7 mouse cellular contexts compared by ENCODE assay signal in genomic region chr7:109493319-109494316, GRCm38 (mm10). TPM values are rescaled to one million over a fixed set of nuclear protein-coding genes. Genes with fewer than 3 reads are reported as not detected.
DNase-seq lines count a peak whose midpoint lies in the region; ATAC-seq lines count a peak whose summit lies in the region.

No protein-coding gene starts in this region.

- peaks cover 37% of the 10 kb centered on the region for H3K27me3 ChIP-seq in forebrain, embryonic 10.5 days (ENCODE audit: poor library complexity, severe bottlenecking)
- no peaks in the 10 kb centered on the region for H3K27me3 ChIP-seq in hindbrain, embryonic 16.5 days (replicated peaks; ENCODE audit: control insufficient read depth, insufficient read depth, low read length)
- H3K27me3 ChIP-seq in midbrain, embryonic 12.5 days = peaks cover 12% of the 10 kb centered on the region

- peak overlapping the region; percentile 64 for H3K9ac ChIP-seq in hindbrain, embryonic 16.5 days (ENCODE audit: low read depth, low read length)
- H3K9ac ChIP-seq in midbrain, embryonic 12.5 days (replicated peaks) = peak overlapping the region; percentile 37

- no peaks in the 10 kb centered on the region for H3K9me3 ChIP-seq in forebrain, embryonic 10.5 days
- no peaks in the 10 kb centered on the region for H3K9me3 ChIP-seq in hindbrain, embryonic 16.5 days (ENCODE audit: control insufficient read depth, low read length)
- no peaks in the 10 kb centered on the region for H3K9me3 ChIP-seq in midbrain, embryonic 12.5 days

- WGBS in forebrain, embryonic 10.5 days = 9% methylated on average over 21 of the region's 21 CpGs
- 13% methylated on average over 21 of the region's 21 CpGs for WGBS in hindbrain, embryonic 16.5 days
- 6% methylated on average over 21 of the region's 21 CpGs for WGBS in midbrain, embryonic 12.5 days

- H3K4me2 ChIP-seq in hindbrain, embryonic 16.5 days (ENCODE audit: low read length) = peak overlapping the region; percentile 67
- peak overlapping the region; percentile 54 for H3K4me2 ChIP-seq in midbrain, embryonic 12.5 days (replicated peaks)

- H3K4me1 ChIP-seq in forebrain, embryonic 10.5 days = peaks cover 31% of the 10 kb centered on the region
- H3K4me1 ChIP-seq in hindbrain, embryonic 16.5 days (ENCODE audit: control insufficient read depth, insufficient read depth, low read depth, low read length) = peaks cover 20% of the 10 kb centered on the region
- H3K4me1 ChIP-seq in midbrain, embryonic 12.5 days = peaks cover 17% of the 10 kb centered on the region

- peak; percentile 86 for DNase-seq in MN1 (ENCODE audit: low spot score)
- peak; percentile 60 for DNase-seq in R1 (ENCODE audit: low read depth, low spot score)
- DNase-seq in forebrain, embryonic 10.5 days (ENCODE audit: extremely low spot score, low spot score) = no peak
- DNase-seq in telencephalon, adult 2 months (ENCODE audit: low read depth, low spot score) = peak; percentile 59
- DNase-seq in urinary bladder, postnatal 10 days (ENCODE audit: low spot score) = no peak

- peak overlapping the region; percentile 38 for H3K4me3 ChIP-seq in forebrain, embryonic 10.5 days
- H3K4me3 ChIP-seq in hindbrain, embryonic 16.5 days (ENCODE audit: low read length) = peak overlapping the region; percentile 44
- peak overlapping the region; percentile 34 for H3K4me3 ChIP-seq in midbrain, embryonic 12.5 days

- 0 out of 2 replicates have a peak overlapping the region, but pooled peaks have one; percentile 8 for H3K27ac ChIP-seq in forebrain, embryonic 10.5 days
- peak overlapping the region; percentile 62 for H3K27ac ChIP-seq in hindbrain, embryonic 16.5 days (ENCODE audit: low read depth, low read length)
- no peak overlapping the region for H3K27ac ChIP-seq in midbrain, embryonic 12.5 days (replicated peaks)

- peak; percentile 90 for ATAC-seq in hindbrain, embryonic 16.5 days
- peak; percentile 82 for ATAC-seq in midbrain, embryonic 12.5 days (ENCODE audit: low FRiP score, low read depth)

- H3K36me3 ChIP-seq in forebrain, embryonic 10.5 days (replicated peaks) = no peaks in the 10 kb centered on the region
- no peaks in the 10 kb centered on the region for H3K36me3 ChIP-seq in hindbrain, embryonic 16.5 days (ENCODE audit: control insufficient read depth, insufficient read depth, low read length)
- no peaks in the 10 kb centered on the region for H3K36me3 ChIP-seq in midbrain, embryonic 12.5 days

RNA-seq across cellular contexts. Expression of gene Trim66, which starts 14.3 kb away (rescaled TPM):
- 0.06 and 0.09 TPM in 2 replicates for polyA plus RNA-seq in forebrain, embryonic 10.5 days (2016; fragmentation: Nextera tagmentation; extraction: Ambion mirVana)
- 0.91 and 1.4 TPM in 2 replicates for polyA plus RNA-seq in hindbrain, embryonic 16.5 days (2015; fragmentation: Nextera tagmentation; extraction: Ambion mirVana)
- polyA plus RNA-seq in midbrain, embryonic 12.5 days (2016; fragmentation: Nextera tagmentation; extraction: Ambion mirVana) = 0.21 and 0.23 TPM in 2 replicates

RNA-seq across cellular contexts. Expression of gene Rpl27a, which starts 25.3 kb away (rescaled TPM):
- polyA plus RNA-seq in forebrain, embryonic 10.5 days (2016; fragmentation: Nextera tagmentation; extraction: Ambion mirVana) = 133 and 134 TPM in 2 replicates
- polyA plus RNA-seq in hindbrain, embryonic 16.5 days (2015; fragmentation: Nextera tagmentation; extraction: Ambion mirVana) = 76.0 and 80.8 TPM in 2 replicates
- polyA plus RNA-seq in midbrain, embryonic 12.5 days (2016; fragmentation: Nextera tagmentation; extraction: Ambion mirVana) = 93.5 and 93.7 TPM in 2 replicates

RNA-seq across cellular contexts. Expression of gene Stk33, which starts 54.7 kb away (rescaled TPM):
- polyA plus RNA-seq in forebrain, embryonic 10.5 days (2016; fragmentation: Nextera tagmentation; extraction: Ambion mirVana) = 4.8 and 5.7 TPM in 2 replicates
- polyA plus RNA-seq in hindbrain, embryonic 16.5 days (2015; fragmentation: Nextera tagmentation; extraction: Ambion mirVana) = 7.4 and 8.8 TPM in 2 replicates
- polyA plus RNA-seq in midbrain, embryonic 12.5 days (2016; fragmentation: Nextera tagmentation; extraction: Ambion mirVana) = 20.8 and 27.0 TPM in 2 replicates

Comparison
In these comparisons a context has a peak if more than half of its experiments do, and no peak if none do; other contexts are left out.
1. DNase-seq: peak in MN1 (single experiment), R1 (single experiment) and telencephalon, adult 2 months (single experiment); none in forebrain, embryonic 10.5 days (single experiment) and urinary bladder, postnatal 10 days (single experiment).
2. Peak in every context shown above with its lines, with median percentiles within 50 percentile points of each other: H3K4me3 ChIP-seq.